Mouse (Mus musculus): ENCODE measurements at regions not wholly inside any gene's neighbourhood (a gene's known extent, or its start where the extent isn't known, plus 50 kb on each side); places are given as distances from the start of the nearest gene placed in this dataset.

GRCm38 (mm10) chr19:56102454-56103080 is 184.4 kb upstream of the Habp2 start:
- DNase-seq, result no peak

GRCm38 (mm10) chr19:56105073-56105451 is 181.9 kb upstream of the Habp2 start:
- DNase-seq, result no peak

- DNase-seq, result peak in 1 of 2 experiments; percentile 6
Observed at GRCm38 (mm10) chr19:56105452-56106091, 181.4 kb upstream of the Habp2 start.

- DNase-seq, result no peak
Observed at GRCm38 (mm10) chr19:56108796-56109195, 178.1 kb upstream of the Habp2 start.

- DNase-seq, result no peak
Observed at GRCm38 (mm10) chr19:56115552-56116284, 171.2 kb upstream of the Habp2 start.

DNA sequence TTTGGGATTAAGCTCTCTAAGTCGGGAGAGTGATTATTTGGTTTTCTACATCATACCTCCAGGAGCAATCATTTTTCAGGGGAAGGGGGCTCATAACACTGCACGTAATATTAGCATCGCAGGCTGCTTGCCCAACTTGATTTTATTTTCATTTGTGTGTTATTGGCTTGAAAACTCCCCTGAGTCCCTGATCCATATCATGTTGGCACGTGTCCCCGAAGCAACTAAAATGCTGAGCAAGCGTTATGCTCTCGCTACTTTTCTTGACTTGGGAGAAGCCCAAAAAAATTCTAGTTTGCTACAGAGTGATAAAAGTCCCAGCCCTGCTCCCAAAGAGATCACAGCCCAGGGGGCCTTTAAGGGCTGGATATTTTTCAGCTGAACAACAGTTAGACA is 170.7 kb upstream of the Habp2 start:
- DNase-seq, result no peak

GRCm38 (mm10) chr19:56120723-56121122 is 166.2 kb upstream of the Habp2 start:
- DNase-seq, result peak; percentile 26 to 40

GRCm38 (mm10) chr19:56122186-56122585 is 164.8 kb upstream of the Habp2 start:
- DNase-seq, result no peak

- no peak for DNase-seq
Observed at GRCm38 (mm10) chr19:56131556-56131955, 155.4 kb upstream of the Habp2 start.

- no peak for DNase-seq
Observed at GRCm38 (mm10) chr19:56132911-56133562, 153.9 kb upstream of the Habp2 start.

DNA sequence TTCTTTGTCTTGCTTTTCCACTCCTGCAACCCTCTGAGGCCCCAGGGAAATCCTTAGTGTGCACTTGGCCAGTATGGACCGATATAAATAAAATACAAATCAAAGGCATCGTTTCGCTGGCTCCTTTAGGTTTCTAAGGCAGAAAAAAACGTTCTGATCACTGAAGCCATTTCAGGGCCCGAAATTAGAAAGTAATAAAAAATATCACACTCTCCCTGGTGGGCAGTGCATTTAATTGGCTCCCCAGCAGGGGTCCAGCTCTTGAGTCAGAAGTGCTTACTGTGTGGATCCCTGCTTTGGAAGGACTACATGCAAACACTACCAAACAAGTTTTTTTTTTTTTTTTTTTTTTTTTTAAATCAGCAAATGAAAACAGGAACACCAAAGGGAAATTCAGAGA is 153.4 kb upstream of the Habp2 start:
- no peak for DNase-seq

DNA sequence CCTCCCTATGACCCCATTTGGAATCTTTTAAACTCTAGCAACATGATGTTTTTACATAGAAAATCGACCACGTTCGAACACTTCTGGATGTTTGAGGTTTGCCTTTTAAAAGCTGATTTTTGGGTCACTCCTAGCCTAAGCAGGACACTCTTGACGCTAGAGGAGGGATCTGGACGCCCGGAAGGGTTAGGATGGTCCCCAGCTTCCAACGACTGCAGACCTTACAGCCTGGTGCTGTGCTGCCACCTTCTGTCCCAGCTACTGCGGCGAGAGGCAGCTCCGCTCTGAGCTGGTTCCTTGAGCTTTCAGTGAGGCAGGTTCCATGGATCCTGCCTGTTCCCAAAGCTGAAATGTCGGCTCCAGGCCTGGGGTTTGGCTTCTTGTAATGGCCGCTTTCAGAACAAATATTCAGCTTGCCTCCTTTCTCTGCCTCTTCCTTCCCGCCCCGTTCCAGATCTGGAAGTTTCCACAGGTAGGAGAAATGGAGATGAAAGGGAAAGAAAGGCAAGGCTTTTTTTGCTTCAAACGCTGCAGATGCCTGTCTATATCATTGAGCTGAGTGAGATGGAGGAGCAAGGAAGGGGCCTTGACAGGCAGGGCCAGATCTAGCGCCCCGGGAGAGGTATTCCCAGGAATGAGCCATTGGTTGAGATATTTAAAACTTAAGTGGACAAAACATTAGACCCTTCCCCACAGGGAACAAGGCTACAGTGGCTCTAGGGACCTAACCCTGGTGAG is 152.7 kb upstream of the Habp2 start:
- DNase-seq, result peak; percentile 72 to 85

GRCm38 (mm10) chr19:56135306-56135928 is 151.5 kb upstream of the Habp2 start:
- DNase-seq, result peak in 1 of 2 experiments; percentile 12

GRCm38 (mm10) chr19:56140540-56140939 is 146.4 kb upstream of the Habp2 start:
- DNase-seq, result no peak

GRCm38 (mm10) chr19:56144221-56144620 is 142.7 kb upstream of the Habp2 start:
- no peak for DNase-seq

GRCm38 (mm10) chr19:56157120-56157519 is 129.8 kb upstream of the Habp2 start:
- DNase-seq, result no peak

DNA sequence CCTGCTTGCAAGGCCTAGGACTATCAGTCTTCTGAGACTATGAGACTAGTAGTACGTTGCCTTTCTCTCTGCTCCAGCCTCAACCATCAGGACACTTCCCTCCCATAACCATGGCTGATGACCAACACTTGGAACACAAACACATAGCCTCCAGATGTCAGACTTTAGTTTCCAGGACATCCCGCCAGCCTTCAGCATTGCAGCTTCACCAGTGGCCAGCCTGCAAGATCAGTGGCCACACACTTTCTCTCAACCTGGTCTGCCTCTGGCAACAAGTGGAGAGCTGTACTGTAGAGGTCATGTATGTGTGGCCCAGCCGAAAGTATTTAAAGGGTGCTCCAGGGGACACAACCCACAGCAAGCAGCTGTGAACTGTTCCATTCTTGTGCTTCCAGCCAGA is 124.8 kb upstream of the Habp2 start:
- DNase-seq, result no peak

- no peak for DNase-seq
Observed at GRCm38 (mm10) chr19:56169133-56169997, 117.6 kb upstream of the Habp2 start.

DNA sequence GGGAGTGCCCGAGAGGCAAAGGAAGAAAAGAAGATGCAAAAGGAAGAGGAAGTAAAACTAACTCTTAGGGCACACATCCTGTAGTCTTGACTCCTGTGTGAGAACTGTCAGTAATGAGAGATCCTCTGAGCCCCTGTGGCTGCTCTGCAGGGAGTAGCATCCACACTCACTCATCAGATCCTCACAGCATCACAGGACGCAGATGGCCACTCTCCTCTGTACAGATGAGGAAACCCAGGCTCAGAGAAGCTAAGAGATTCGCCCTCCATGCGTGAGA is 117.0 kb upstream of the Habp2 start:
- DNase-seq, result no peak

DNA sequence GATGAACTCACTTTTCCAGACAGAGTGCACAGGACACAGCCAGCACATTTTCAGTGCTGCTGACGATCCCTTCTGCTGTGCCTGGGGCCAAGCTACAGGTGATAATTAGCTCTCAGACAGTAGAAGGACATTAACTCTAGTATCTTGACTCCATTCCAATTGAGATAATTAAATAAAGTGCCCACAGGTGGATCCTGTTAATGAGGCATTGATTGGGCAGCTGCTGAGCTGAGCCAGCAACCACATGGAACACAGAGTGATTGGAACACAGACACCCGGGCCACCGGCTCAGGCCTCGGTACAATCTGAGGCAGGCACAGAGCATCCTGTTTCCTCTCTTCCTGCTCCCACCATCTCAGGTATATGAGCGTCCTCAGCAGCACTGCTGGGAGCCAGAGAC is 114.5 kb upstream of the Habp2 start:
- no peak for DNase-seq

- DNase-seq, result peak in 1 of 2 experiments; percentile 25
Observed at GRCm38 (mm10) chr19:56176059-56176458, 110.9 kb upstream of the Habp2 start.

Data from adrenal gland, postnatal 36 days (tissue).